ENCODE assay signal across 24 mouse cellular contexts in genomic region chr3:148813121-148813520, GRCm38 (mm10).
"Had no signal": no experiment of that assay in that cellular context is flagged by ENCODE, and none has a peak within 500 bp of the region (broad histone marks: within the 10 kb centered on the region; RNA-seq: fewer than 3 reads in every experiment).

No protein-coding gene starts in this region.

- H3K27ac ChIP-seq: gastrocnemius, adult 2 months; heart, embryonic 10.5 days; hindbrain, embryonic 10.5 days; hindbrain, embryonic 12.5 days; hindbrain, embryonic 14.5 days; intestine, embryonic 15.5 days; layer of hippocampus, adult 2 months; left cerebral cortex, adult 2 months; limb, embryonic 13.5 days; limb, embryonic 15.5 days; liver, embryonic 12.5 days; liver, embryonic 14.5 days had no signal

- ATAC-seq: hindbrain, embryonic 16.5 days; inflammation-experienced regulatory T-cells, adult 6 months; intestine, embryonic 15.5 days; intestine, postnatal 0 days; liver, embryonic 12.5 days had no signal

- H3K9me3 ChIP-seq: heart, embryonic 10.5 days; heart, embryonic 12.5 days; hindbrain, embryonic 10.5 days; hindbrain, embryonic 12.5 days; intestine, embryonic 15.5 days; limb, embryonic 13.5 days; limb, embryonic 15.5 days; liver, embryonic 12.5 days had no signal

- DNase-seq: gastrocnemius, adult 2 months; gastrocnemius, postnatal 10 days; gastrocnemius, postnatal 25 days; heart, adult 18-20 months; heart, postnatal 10 days; heart, postnatal 4 days; kidney, adult 8-10 months; kidney, postnatal 25 days; left cerebral cortex, postnatal 4 days had no signal

- H3K4me1 ChIP-seq: heart, embryonic 10.5 days; heart, embryonic 12.5 days; hindbrain, embryonic 12.5 days; intestine, embryonic 15.5 days; liver, embryonic 12.5 days had no signal

- H3K4me3 ChIP-seq: gastrocnemius, adult 2 months; heart, embryonic 10.5 days; heart, embryonic 12.5 days; hindbrain, embryonic 10.5 days; hindbrain, embryonic 12.5 days; intestine, embryonic 15.5 days; layer of hippocampus, adult 2 months; left cerebral cortex, adult 2 months; limb, embryonic 13.5 days; limb, embryonic 15.5 days; liver, embryonic 12.5 days had no signal

- H3K9ac ChIP-seq: heart, embryonic 12.5 days; hindbrain, embryonic 12.5 days; hindbrain, embryonic 14.5 days; intestine, embryonic 15.5 days; limb, embryonic 13.5 days; limb, embryonic 15.5 days; liver, embryonic 12.5 days; liver, embryonic 14.5 days had no signal

- H3K4me2 ChIP-seq: heart, embryonic 12.5 days; hindbrain, embryonic 12.5 days; hindbrain, embryonic 14.5 days; intestine, embryonic 15.5 days; limb, embryonic 13.5 days; limb, embryonic 15.5 days; liver, embryonic 12.5 days had no signal

- H3K27me3 ChIP-seq: heart, embryonic 12.5 days; hindbrain, embryonic 12.5 days; intestine, embryonic 15.5 days; limb, embryonic 13.5 days; limb, embryonic 15.5 days; liver, embryonic 12.5 days had no signal
